Mouse (Mus musculus) CH12.LX (cell line): Measurements from ENCODE around the gene Mas1. TPM values are rescaled to one million over a fixed set of nuclear protein-coding genes. Genes with fewer than 3 reads are reported as not detected.

Source experiments
- DNase-seq: peaks from one replicate; pipeline ENCODE4 v3.0.0-alpha.2; 2013; ENCODE audit errors: extremely low read depth
- H3K27ac ChIP-seq: 2 replicates; pipeline ENCODE4 v1.5.1; 2012; ENCODE audit warnings: low read depth, mild to moderate bottlenecking, control low read depth, moderate library complexity; ENCODE audit not compliant: insufficient read depth
- H3K27me3 ChIP-seq: replicated peaks from 2 replicates; pipeline ENCODE3; 2012; ENCODE audit warnings: inconsistent platforms
- H3K36me3 ChIP-seq, 2 experiments: replicated peaks in 1 of 2; 2 replicates each; pipeline versions ENCODE3 to v1.6.1; 2012; ENCODE audit warnings: inconsistent platforms in 1 of 2, low read length in 1 of 2, mild to moderate bottlenecking in 1 of 2, mixed read lengths in 1 of 2, moderate library complexity in 1 of 2; ENCODE audit not compliant: control insufficient read depth in 1 of 2, insufficient read depth in 1 of 2
- H3K4me1 ChIP-seq, 2 experiments: 2 replicates each; pipeline ENCODE4 v1.6.1; 2012; ENCODE audit warnings: inconsistent platforms in 1 of 2, moderate library complexity in 1 of 2; ENCODE audit not compliant: insufficient read depth in 2 of 2, control insufficient read depth in 1 of 2
- H3K4me2 ChIP-seq: 2 replicates; pipeline ENCODE4 v1.6.1; 2012; ENCODE audit warnings: low read depth, mild to moderate bottlenecking, control low read depth; ENCODE audit not compliant: poor library complexity, insufficient read depth, severe bottlenecking
- H3K4me3 ChIP-seq, 3 experiments: fragments of 150-350 bp in 1 of 3; sonication (generic) in 1 of 3; replicated peaks in 1 of 3; 2 replicates each; pipeline versions ENCODE3 to v1.5.1; 2011 to 2012; ENCODE audit warnings: low read depth in 2 of 3, low read length in 2 of 3, mild to moderate bottlenecking in 2 of 3, moderate library complexity in 2 of 3, control low read depth in 1 of 3, improper control_type of control experiment in 1 of 3, inconsistent platforms in 1 of 3, mixed read lengths in 1 of 3; ENCODE audit not compliant: poor library complexity in 1 of 3
- H3K79me2 ChIP-seq: replicated peaks from 2 replicates; pipeline ENCODE4 v1.6.1; 2012; ENCODE audit warnings: mild to moderate bottlenecking, moderate library complexity; ENCODE audit not compliant: control insufficient read depth, poor library complexity, insufficient read depth, severe bottlenecking; ENCODE audit errors: extremely low read depth
- H3K9ac ChIP-seq: 2 replicates; pipeline ENCODE4 v1.6.1; 2012; ENCODE audit warnings: low read depth, mild to moderate bottlenecking, control low read depth, moderate library complexity; ENCODE audit not compliant: insufficient read depth
- H3K9me3 ChIP-seq: replicated peaks from 2 replicates; pipeline ENCODE3; 2012; ENCODE audit warnings: low read length, inconsistent platforms, mixed read lengths
- BHLHE40 ChIP-seq: IDR thresholded peaks from 2 replicates; pipeline ENCODE4 v1.6.1; 2011; ENCODE audit warnings: mild to moderate bottlenecking, low read depth, low read length, improper control_type of control experiment
- EP300 ChIP-seq: IDR thresholded peaks from 2 replicates; pipeline ENCODE4 v1.6.1; 2011; ENCODE audit warnings: low read length, improper control_type of control experiment
- ETS1 ChIP-seq: conservative IDR thresholded peaks from 2 replicates; pipeline ENCODE4 v1.6.1; 2012; ENCODE audit warnings: low read depth, mild to moderate bottlenecking, inconsistent platforms, low read length, improper control_type of control experiment, moderate library complexity
- GABPA ChIP-seq: IDR thresholded peaks from 2 replicates; pipeline ENCODE4 v1.6.1; 2012; ENCODE audit warnings: low read depth, low read length, improper control_type of control experiment, inconsistent platforms; ENCODE audit not compliant: insufficient replicate concordance
- IRF4 ChIP-seq: IDR thresholded peaks from 2 replicates; pipeline ENCODE4 v1.6.1; 2014; ENCODE audit warnings: low read depth, mild to moderate bottlenecking, inconsistent platforms, low read length, improper control_type of control experiment
- JUN ChIP-seq: IDR thresholded peaks from 2 replicates; pipeline ENCODE4 v1.6.1; 2011; ENCODE audit warnings: low read depth, mild to moderate bottlenecking, low read length, improper control_type of control experiment, moderate library complexity; ENCODE audit not compliant: insufficient read depth
- MAZ ChIP-seq: IDR thresholded peaks from 2 replicates; pipeline ENCODE4 v1.6.1; 2012; ENCODE audit warnings: low read depth, mild to moderate bottlenecking, inconsistent platforms, low read length, improper control_type of control experiment, moderate library complexity
- POLR2AphosphoS2 ChIP-seq: IDR thresholded peaks from 2 replicates; pipeline ENCODE4 v1.6.1; 2011; ENCODE audit warnings: low read depth, low read length, improper control_type of control experiment
- RCOR1 ChIP-seq: conservative IDR thresholded peaks from 2 replicates; pipeline ENCODE4 v1.6.1; 2012; ENCODE audit warnings: low read depth, mild to moderate bottlenecking, inconsistent platforms, low read length, improper control_type of control experiment
- SIN3A ChIP-seq: IDR thresholded peaks from 2 replicates; pipeline ENCODE4 v1.6.1; 2012; ENCODE audit warnings: low read length, improper control_type of control experiment, inconsistent platforms
- TCF12 ChIP-seq: IDR thresholded peaks from 2 replicates; pipeline ENCODE4 v1.6.1; 2014; ENCODE audit warnings: low read depth, mild to moderate bottlenecking, inconsistent platforms, low read length, improper control_type of control experiment
- USF2 ChIP-seq: conservative IDR thresholded peaks from 2 replicates; pipeline ENCODE4 v1.6.1; 2011; ENCODE audit warnings: low read depth, low read length, improper control_type of control experiment
- ZC3H11A ChIP-seq: IDR thresholded peaks from 2 replicates; pipeline ENCODE4 v1.6.1; 2012; ENCODE audit warnings: low read depth, mild to moderate bottlenecking, inconsistent platforms, low read length, improper control_type of control experiment
- dilution Hi-C: fragments of 300-500 bp; cut with MboI; formaldehyde crosslinking; loops from 2 replicates; pipeline ENCODE4 v1.14.3; 2020; ENCODE audit warnings: low sequenced_read_pairs; ENCODE audit not compliant: extremely low pct_unique_long_range_greater_than_20kb, extremely low pct_ligation_motif_present
- in situ Hi-C: fragments of 300-500 bp; cut with MboI; formaldehyde crosslinking; loops from 3 replicates; pipeline ENCODE4 v1.14.3; 2019; ENCODE audit warnings: low sequenced_read_pairs, low pct_ligation_motif_present, low pct_unique_long_range_greater_than_20kb, mixed read lengths
- polyA plus RNA-seq: library from polyadenylated mRNA; unstranded; fragments of >175 nt; gene quantifications from 2 replicates; pipeline ENCODE4 v1.2.1, GENCODE M21; 2012; ENCODE audit warnings: low read depth; ENCODE audit not compliant: insufficient read length
- total RNA-seq, 2 experiments: library from RNA; depleted of rRNA; stranded (reverse); fragments of 300-350 nt in 1 of 2; fragments of >200 nt in 1 of 2; gene quantifications; 2 replicates each; pipeline ENCODE4 v1.2.3; 2012 to 2014

Mas1 gene
- total and polyA plus RNA-seq, 3 experiments, result 0.19 TPM; not detected in 2

DNA sequence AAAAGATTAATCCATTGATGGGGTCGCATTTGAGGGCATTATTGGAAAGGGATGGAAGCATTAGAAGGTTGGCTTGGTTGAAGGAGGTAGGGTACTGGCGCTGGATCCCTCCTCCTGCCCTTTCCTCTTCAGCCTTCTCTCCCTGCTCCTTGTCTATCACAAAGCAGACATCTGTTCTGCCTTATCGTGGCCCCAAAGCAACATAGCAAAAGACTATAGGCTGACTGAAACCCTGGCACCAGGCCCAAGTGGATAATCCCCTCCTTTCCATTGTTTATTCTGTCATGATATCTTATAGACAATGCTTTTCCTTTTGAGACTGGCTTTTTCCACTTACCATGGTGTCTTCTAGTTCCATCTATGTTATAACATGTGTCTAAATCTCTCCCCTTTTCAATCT lies 2.5 kb downstream of the Mas1 start (continued):
- TF ChIP-seq MAZ, result no peak

DNA sequence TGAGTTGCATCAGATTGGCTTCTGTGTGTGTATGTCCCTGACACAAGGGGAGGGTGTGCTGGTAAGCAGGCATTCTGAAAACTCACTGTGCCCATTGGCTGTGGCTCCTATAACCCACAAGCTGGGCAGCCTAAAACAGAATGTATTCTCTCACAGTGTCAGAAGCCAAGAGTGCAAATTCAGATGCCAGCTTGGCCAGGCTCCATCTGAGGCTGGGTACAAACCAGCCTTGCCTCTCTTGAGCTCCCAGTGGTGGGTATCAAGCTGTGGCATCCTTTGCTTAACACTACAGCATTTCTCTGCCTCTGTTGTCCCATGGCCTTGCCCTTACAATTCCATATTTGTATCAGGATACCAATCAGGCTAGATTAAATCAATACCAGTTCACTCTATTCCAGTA lies 3.8 kb downstream of the Mas1 start:
- DNase-seq, result no peak
- TF ChIP-seq POLR2AphosphoS2 (no peak), ETS1 (no peak), IRF4 (no peak), GABPA (no peak), SIN3A (no peak), BHLHE40 (no peak), EP300 (no peak), USF2 (no peak), ZC3H11A (no peak), TCF12 (no peak), JUN (no peak), RCOR1 (no peak)
- no peak overlapping the region for H3K4me2 ChIP-seq
- dilution Hi-C loops (no loop called here), in situ Hi-C loops (no loop called here)
- H3K79me2 ChIP-seq, result no peaks in the 10 kb centered on the region
- H3K27ac ChIP-seq, result no peak overlapping the region
- H3K4me3 ChIP-seq, result no peak overlapping the region
- no peaks in the 10 kb centered on the region for H3K36me3 ChIP-seq
- H3K9ac ChIP-seq, result no peak overlapping the region
- H3K27me3 ChIP-seq, result no peaks in the 10 kb centered on the region
- H3K4me1 ChIP-seq, result no peaks in the 10 kb centered on the region; a peak in 2 of 4 replicates
- no peaks in the 10 kb centered on the region for H3K9me3 ChIP-seq

DNA sequence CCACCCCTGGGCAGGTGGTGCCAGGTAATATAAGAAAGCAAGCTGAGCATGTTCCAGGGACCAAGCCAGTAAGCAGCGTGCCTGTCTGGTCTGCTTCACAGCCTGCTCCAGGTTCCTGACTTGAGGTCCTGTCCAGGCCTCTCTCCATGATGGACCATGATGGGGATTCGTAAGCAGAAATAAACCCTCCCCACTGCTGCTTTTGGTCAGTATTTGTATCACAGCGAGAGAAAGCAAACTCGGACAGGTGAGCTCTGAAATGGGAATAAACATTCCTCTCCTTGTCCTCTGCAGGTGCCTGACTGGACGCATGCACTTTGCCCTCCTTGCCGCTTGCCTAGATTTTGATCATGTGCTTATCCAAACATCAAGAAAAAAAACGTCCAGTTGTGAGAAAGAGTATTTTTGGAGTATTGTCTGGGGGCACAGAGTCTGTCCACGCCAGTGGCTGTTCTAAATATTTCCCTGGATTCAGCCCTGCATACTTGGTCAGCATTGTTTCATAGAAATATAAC lies 8.9 kb downstream of the Mas1 start:
- Histone ChIP-seq H3K9me3 (no peaks in the 10 kb centered on the region), H3K4me3 (no peak overlapping the region), H3K36me3 (no peaks in the 10 kb centered on the region), H3K27me3 (no peaks in the 10 kb centered on the region), H3K79me2 (no peaks in the 10 kb centered on the region), H3K4me2 (no peak overlapping the region), H3K27ac (no peak overlapping the region), H3K9ac (no peak overlapping the region), H3K4me1 (no peaks in the 10 kb centered on the region)
- dilution Hi-C loops, result no loop called here
- no peak for TF ChIP-seq ETS1
- DNase-seq, result no peak
- in situ Hi-C loops, result no loop called here
